Mouse (Mus musculus) left cerebral cortex, adult 18-20 months (tissue): ENCODE results near the gene Gm8271. TPM values are rescaled to one million over a fixed set of nuclear protein-coding genes. Genes with fewer than 3 reads are reported as not detected.
"Not testable (repeated sequence)": the region's sequence is repeated elsewhere in the genome, so short reads cannot be mapped to it uniquely, and the experiment has no call there.

Source experiments
- DNase-seq, 2 experiments: peaks; one replicate each; pipeline ENCODE4 v3.0.0; 2021 to 2022; ENCODE audit warnings: low spot score in 2 of 2, mixed read lengths in 1 of 2
- long read RNA-seq, 2 experiments: library from polyadenylated mRNA; stranded (forward); transcript quantifications; one replicate each; pipeline ENCODE4 v2.0.0; 2021
- total RNA-seq, 2 experiments: library from RNA; stranded (reverse); gene quantifications; 2 replicates each; pipeline ENCODE4 v1.2.3; 2021

The Gm8271 gene
- total RNA-seq: not detected
- long read RNA-seq, experiment 1: 0 reads
- long read RNA-seq, experiment 2: 0 reads

GRCm38 (mm10) chr14:5185493-5185892 lies at the start of gene Gm8271:
Gm8271 (plus strand) TSS chr14:5185793.
- not testable (repeated sequence) for DNase-seq

DNA sequence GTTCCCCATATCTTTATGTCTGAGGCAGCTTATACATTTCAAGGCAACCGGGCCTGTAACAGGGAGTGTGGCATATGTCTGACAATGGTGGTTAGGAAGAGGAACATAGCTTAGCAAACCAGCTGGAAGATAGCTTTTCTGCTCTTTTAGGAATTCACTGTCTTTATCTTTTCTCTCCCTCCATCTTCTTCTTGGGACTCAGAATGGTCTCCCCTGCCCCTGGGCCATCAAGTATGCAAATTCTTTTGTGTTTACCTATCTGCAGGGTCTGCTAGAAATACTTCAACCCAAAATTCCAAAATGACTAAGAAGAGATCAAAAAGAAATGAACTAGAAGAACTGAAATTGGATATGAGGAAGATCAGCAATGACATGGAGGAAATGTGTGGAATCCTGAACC lies 21.4 kb upstream of the Gm8271 start, which contains the start of gene Gm3317:
Gm3317 (plus strand) TSS at position 301 of the 400 bp plus-strand sequence.
- DNase-seq: not testable (repeated sequence)

Other genes starting within 250 kb of the Gm8271 start
- gene Gm8297, start 201.9 kb upstream of the Gm8271 start, total RNA-seq: not detected
- gene Gm3298, start 169.9 kb upstream of the Gm8271 start, total RNA-seq: not detected
- gene 4930555G01Rik, start 135.2 kb upstream of the Gm8271 start, total RNA-seq: not detected
- gene Gm8281, start 114.8 kb upstream of the Gm8271 start, total RNA-seq: under 1 TPM; 0.26 to 0.95 TPM
- not detected for gene Gm8279, start 54.3 kb upstream of the Gm8271 start, total RNA-seq
- not detected for gene Gm3317, start 21.3 kb upstream of the Gm8271 start, total RNA-seq
- not detected for gene Gm3526, start 74.8 kb downstream of the Gm8271 start, total RNA-seq
- not detected for gene Gm3542, start 149.1 kb downstream of the Gm8271 start, total RNA-seq
- gene Gm3500, start 203.3 kb downstream of the Gm8271 start, total RNA-seq: not detected